Mouse (Mus musculus) E14TG2a.4 (cell line): ENCODE measurements around the gene Ptpn14.

Experiments
- CTCF ChIP-seq: conservative IDR thresholded peaks from 2 replicates; pipeline ENCODE4 v1.5.1; 2014; ENCODE audit warnings: low read length
- NANOG ChIP-seq: IDR thresholded peaks from 2 replicates; pipeline ENCODE4 v1.6.1; 2014; ENCODE audit warnings: borderline replicate concordance, low read length, mixed read lengths
- POU5F1 ChIP-seq: IDR thresholded peaks from 2 replicates; pipeline ENCODE4 v1.6.1; 2014; ENCODE audit warnings: low read length, borderline replicate concordance

DNA sequence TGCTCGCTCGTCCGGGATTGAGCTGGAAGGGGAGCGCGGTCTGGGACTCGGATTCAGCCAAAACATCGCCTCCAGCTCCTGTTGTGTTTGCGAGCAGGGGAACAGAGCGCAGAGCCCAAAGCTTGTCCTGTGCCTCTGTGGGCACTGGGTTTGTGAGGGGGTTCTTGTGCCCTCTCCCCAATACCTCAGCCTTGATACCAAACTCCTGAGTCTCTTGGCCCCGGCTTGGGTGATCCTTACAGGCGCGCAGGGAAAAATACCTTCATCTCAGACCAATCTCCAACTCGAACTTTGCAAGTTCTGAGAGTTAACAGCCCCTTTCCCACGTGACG, 682 bp downstream of the Ptpn14 start:
- TF ChIP-seq CTCF (no peak), POU5F1 (no peak), NANOG (no peak)
